Mouse (Mus musculus) lung, postnatal 10 days (tissue): Measurements from ENCODE around the gene Nes.

Experiments used
- DNase-seq: peaks from one replicate; pipeline ENCODE4 v3.0.0; 2021

Nes gene

GRCm38 (mm10) chr3:88023192-88024074, 52.6 kb downstream of the Nes start:
- no peak for DNase-seq

- DNase-seq = no peak
Measured at GRCm38 (mm10) chr3:88026823-88027222, 55.9 kb downstream of the Nes start.

- peak; percentile 16 for DNase-seq
Measured at GRCm38 (mm10) chr3:88027434-88028186, 56.7 kb downstream of the Nes start, which contains the start of gene Hapln2. Hapln2 (minus strand) TSS chr3:88027583.
